Mouse (Mus musculus) CH12.LX (cell line): ENCODE measurements around the gene Senp1. TPM values are rescaled to one million over a fixed set of nuclear protein-coding genes. Genes with fewer than 3 reads are reported as not detected.

Experiments used
- DNase-seq: peaks from one replicate; pipeline ENCODE4 v3.0.0-alpha.2; 2013; ENCODE audit errors: extremely low read depth
- H3K27ac ChIP-seq: 2 replicates; pipeline ENCODE4 v1.5.1; 2012; ENCODE audit warnings: low read depth, mild to moderate bottlenecking, control low read depth, moderate library complexity; ENCODE audit not compliant: insufficient read depth
- H3K27me3 ChIP-seq: replicated peaks from 2 replicates; pipeline ENCODE3; 2012; ENCODE audit warnings: inconsistent platforms
- H3K36me3 ChIP-seq, 2 experiments: replicated peaks in 1 of 2; 2 replicates each; pipeline versions ENCODE3 to v1.6.1; 2012; ENCODE audit warnings: inconsistent platforms in 1 of 2, low read length in 1 of 2, mild to moderate bottlenecking in 1 of 2, mixed read lengths in 1 of 2, moderate library complexity in 1 of 2; ENCODE audit not compliant: control insufficient read depth in 1 of 2, insufficient read depth in 1 of 2
- H3K4me1 ChIP-seq, 2 experiments: 2 replicates each; pipeline ENCODE4 v1.6.1; 2012; ENCODE audit warnings: inconsistent platforms in 1 of 2, moderate library complexity in 1 of 2; ENCODE audit not compliant: insufficient read depth in 2 of 2, control insufficient read depth in 1 of 2
- H3K4me2 ChIP-seq: 2 replicates; pipeline ENCODE4 v1.6.1; 2012; ENCODE audit warnings: low read depth, mild to moderate bottlenecking, control low read depth; ENCODE audit not compliant: poor library complexity, insufficient read depth, severe bottlenecking
- H3K4me3 ChIP-seq, 3 experiments: fragments of 150-350 bp in 1 of 3; sonication (generic) in 1 of 3; replicated peaks in 1 of 3; 2 replicates each; pipeline versions ENCODE3 to v1.5.1; 2011 to 2012; ENCODE audit warnings: low read depth in 2 of 3, low read length in 2 of 3, mild to moderate bottlenecking in 2 of 3, moderate library complexity in 2 of 3, control low read depth in 1 of 3, improper control_type of control experiment in 1 of 3, inconsistent platforms in 1 of 3, mixed read lengths in 1 of 3; ENCODE audit not compliant: poor library complexity in 1 of 3
- H3K79me2 ChIP-seq: replicated peaks from 2 replicates; pipeline ENCODE4 v1.6.1; 2012; ENCODE audit warnings: mild to moderate bottlenecking, moderate library complexity; ENCODE audit not compliant: control insufficient read depth, poor library complexity, insufficient read depth, severe bottlenecking; ENCODE audit errors: extremely low read depth
- H3K9ac ChIP-seq: 2 replicates; pipeline ENCODE4 v1.6.1; 2012; ENCODE audit warnings: low read depth, mild to moderate bottlenecking, control low read depth, moderate library complexity; ENCODE audit not compliant: insufficient read depth
- H3K9me3 ChIP-seq: replicated peaks from 2 replicates; pipeline ENCODE3; 2012; ENCODE audit warnings: low read length, inconsistent platforms, mixed read lengths
- BHLHE40 ChIP-seq: IDR thresholded peaks from 2 replicates; pipeline ENCODE4 v1.6.1; 2011; ENCODE audit warnings: mild to moderate bottlenecking, low read depth, low read length, improper control_type of control experiment
- CTCF ChIP-seq, 2 experiments: IDR thresholded peaks in 1 of 2; conservative IDR thresholded peaks in 1 of 2; 2 replicates each; pipeline ENCODE4 v1.5.1; 2011 to 2012; ENCODE audit warnings: low read depth in 2 of 2, low read length in 2 of 2, improper control_type of control experiment in 1 of 2, inconsistent platforms in 1 of 2, mild to moderate bottlenecking in 1 of 2, moderate library complexity in 1 of 2
- E2F4 ChIP-seq: IDR thresholded peaks from 2 replicates; pipeline ENCODE4 v1.6.1; 2011; ENCODE audit warnings: low read depth, low read length, improper control_type of control experiment; ENCODE audit not compliant: insufficient replicate concordance
- ELF1 ChIP-seq: IDR thresholded peaks from 2 replicates; pipeline ENCODE4 v1.6.1; 2014; ENCODE audit warnings: low read depth, mild to moderate bottlenecking, inconsistent platforms, low read length, improper control_type of control experiment
- EP300 ChIP-seq: IDR thresholded peaks from 2 replicates; pipeline ENCODE4 v1.6.1; 2011; ENCODE audit warnings: low read length, improper control_type of control experiment
- ETS1 ChIP-seq: conservative IDR thresholded peaks from 2 replicates; pipeline ENCODE4 v1.6.1; 2012; ENCODE audit warnings: low read depth, mild to moderate bottlenecking, inconsistent platforms, low read length, improper control_type of control experiment, moderate library complexity
- GABPA ChIP-seq: IDR thresholded peaks from 2 replicates; pipeline ENCODE4 v1.6.1; 2012; ENCODE audit warnings: low read depth, low read length, improper control_type of control experiment, inconsistent platforms; ENCODE audit not compliant: insufficient replicate concordance
- HCFC1 ChIP-seq: IDR thresholded peaks from 2 replicates; pipeline ENCODE4 v1.6.1; 2012; ENCODE audit warnings: low read depth, mild to moderate bottlenecking, inconsistent platforms, low read length, improper control_type of control experiment
- MAFK ChIP-seq: IDR thresholded peaks from 2 replicates; pipeline ENCODE4 v1.6.1; 2011; ENCODE audit warnings: low read length, improper control_type of control experiment; ENCODE audit not compliant: insufficient replicate concordance
- MEF2A ChIP-seq: IDR thresholded peaks from 2 replicates; pipeline ENCODE4 v1.6.1; 2014; ENCODE audit warnings: low read depth, mild to moderate bottlenecking, inconsistent platforms, low read length, improper control_type of control experiment, borderline replicate concordance
- NELFE ChIP-seq: IDR thresholded peaks from 2 replicates; pipeline ENCODE4 v1.6.1; 2011; ENCODE audit warnings: low read depth, low read length, improper control_type of control experiment
- PAX5 ChIP-seq: IDR thresholded peaks from 2 replicates; pipeline ENCODE4 v1.6.1; 2012; ENCODE audit warnings: low read length, inconsistent platforms, mixed read lengths
- POLR2A ChIP-seq: IDR thresholded peaks from 2 replicates; pipeline ENCODE4 v1.6.1; 2011; ENCODE audit warnings: low read depth, mild to moderate bottlenecking, improper control_type of control experiment, low read length
- SMC3 ChIP-seq: IDR thresholded peaks from 2 replicates; pipeline ENCODE4 v1.6.1; 2011; ENCODE audit warnings: low read depth, low read length, improper control_type of control experiment
- TCF12 ChIP-seq: IDR thresholded peaks from 2 replicates; pipeline ENCODE4 v1.6.1; 2014; ENCODE audit warnings: low read depth, mild to moderate bottlenecking, inconsistent platforms, low read length, improper control_type of control experiment
- UBTF ChIP-seq: IDR thresholded peaks from 2 replicates; pipeline ENCODE4 v1.6.1; 2012; ENCODE audit warnings: low read depth, mild to moderate bottlenecking, inconsistent platforms, low read length, improper control_type of control experiment, moderate library complexity
- USF1 ChIP-seq: IDR thresholded peaks from 2 replicates; pipeline ENCODE4 v1.6.1; 2014; ENCODE audit warnings: low read depth, mild to moderate bottlenecking, inconsistent platforms, low read length, improper control_type of control experiment
- ZKSCAN1 ChIP-seq: IDR thresholded peaks from 2 replicates; pipeline ENCODE4 v1.6.1; 2012; ENCODE audit warnings: low read depth, inconsistent platforms, low read length, improper control_type of control experiment, borderline replicate concordance
- ZMIZ1 ChIP-seq: IDR thresholded peaks from 2 replicates; pipeline ENCODE4 v1.6.1; 2012; ENCODE audit warnings: low read depth, mild to moderate bottlenecking, inconsistent platforms, low read length, improper control_type of control experiment
- ZNF384 ChIP-seq: IDR thresholded peaks from 2 replicates; pipeline ENCODE4 v1.6.1; 2012; ENCODE audit warnings: low read depth, low read length, improper control_type of control experiment, inconsistent platforms
- dilution Hi-C: fragments of 300-500 bp; cut with MboI; formaldehyde crosslinking; loops from 2 replicates; pipeline ENCODE4 v1.14.3; 2020; ENCODE audit warnings: low sequenced_read_pairs; ENCODE audit not compliant: extremely low pct_unique_long_range_greater_than_20kb, extremely low pct_ligation_motif_present
- in situ Hi-C: fragments of 300-500 bp; cut with MboI; formaldehyde crosslinking; loops from 3 replicates; pipeline ENCODE4 v1.14.3; 2019; ENCODE audit warnings: low sequenced_read_pairs, low pct_ligation_motif_present, low pct_unique_long_range_greater_than_20kb, mixed read lengths
- polyA plus RNA-seq: library from polyadenylated mRNA; unstranded; fragments of >175 nt; gene quantifications from 2 replicates; pipeline ENCODE4 v1.2.1, GENCODE M21; 2012; ENCODE audit warnings: low read depth; ENCODE audit not compliant: insufficient read length
- total RNA-seq, 2 experiments: library from RNA; depleted of rRNA; stranded (reverse); fragments of 300-350 nt in 1 of 2; fragments of >200 nt in 1 of 2; gene quantifications; 2 replicates each; pipeline ENCODE4 v1.2.3; 2012 to 2014

The Senp1 gene
- total and polyA plus RNA-seq, 3 experiments = 14.9 to 38.5 (median 23.3) TPM

- dilution Hi-C loops = no loop called here
- H3K27me3 ChIP-seq = peaks cover 93% of the 10 kb centered on the region
- H3K9me3 ChIP-seq = peaks cover 13% of the 10 kb centered on the region
- H3K79me2 ChIP-seq = no peaks in the 10 kb centered on the region
- H3K9ac ChIP-seq = no peak overlapping the region
- no peak for DNase-seq
- H3K4me3 ChIP-seq = no peak overlapping the region
- H3K4me2 ChIP-seq = no peak overlapping the region
- in situ Hi-C loops = no loop called here
- no peaks in the 10 kb centered on the region for H3K36me3 ChIP-seq
- H3K27ac ChIP-seq = no peak overlapping the region
- peaks cover 0 to 4% of the 10 kb centered on the region in 2 experiments; a peak in 1 of 4 replicates for H3K4me1 ChIP-seq
- no peak for TF ChIP-seq TCF12
- TF ChIP-seq BHLHE40 = no peak
- no peak for TF ChIP-seq HCFC1
- TF ChIP-seq PAX5 = no peak
- no peak for TF ChIP-seq ZNF384
- TF ChIP-seq EP300 = no peak
- TF ChIP-seq ZMIZ1 = no peak
- TF ChIP-seq GABPA = no peak
- TF ChIP-seq POLR2A = no peak
- TF ChIP-seq E2F4 = no peak
- no peak for TF ChIP-seq ETS1
- no peak for TF ChIP-seq NELFE
- no peak for TF ChIP-seq CTCF (conservative IDR thresholded peaks at IDR 0.05 in 1 of 2, IDR thresholded peaks at IDR 0.05 in 1 of 2; ENCODE audit: low read depth in 2 of 2, low read length in 2 of 2)
- TF ChIP-seq MAFK = no peak
- TF ChIP-seq UBTF = no peak
- no peak for TF ChIP-seq USF1
- no peak for TF ChIP-seq ZKSCAN1
- TF ChIP-seq SMC3 = no peak
- TF ChIP-seq ELF1 = no peak
- no peak for TF ChIP-seq MEF2A
Observed at GRCm38 (mm10) chr15:98002991-98003821, 90.3 kb downstream of the Senp1 start.
